Mouse (Mus musculus) forebrain, embryonic 14.5 days (tissue): ENCODE data around the gene Negr1. TPM values are rescaled to one million over a fixed set of nuclear protein-coding genes. Genes with fewer than 3 reads are reported as not detected.

Experiments
- ATAC-seq: fragments of 200-750 bp; cut with Nextera tagmentation; 2 replicates; pipeline ENCODE4 v1.8.0; 2017; ENCODE audit warnings: mild to moderate bottlenecking, moderate library complexity
- DNase-seq: peaks from one replicate; pipeline ENCODE4 v3.0.0-alpha.2; 2015; ENCODE audit warnings: low spot score
- H3K27ac ChIP-seq: fragments of 300-500 bp; sonication (generic); 2 replicates; pipeline ENCODE4 v1.5.1; 2014; ENCODE audit warnings: low read depth, mild to moderate bottlenecking, control low read depth, low read length, moderate library complexity
- H3K27me3 ChIP-seq: fragments of 300-500 bp; sonication (generic); replicated peaks from 2 replicates; pipeline ENCODE4 v1.6.1; 2014; ENCODE audit warnings: low read length, control low read depth, mixed read lengths; ENCODE audit not compliant: control insufficient read depth, insufficient read depth
- H3K36me3 ChIP-seq: fragments of 300-500 bp; sonication (generic); 2 replicates; pipeline ENCODE4 v1.6.1; 2014; ENCODE audit warnings: low read length, control low read depth; ENCODE audit not compliant: control insufficient read depth, insufficient read depth
- H3K4me1 ChIP-seq: fragments of 300-500 bp; sonication (generic); 2 replicates; pipeline ENCODE4 v1.6.1; 2014; ENCODE audit warnings: antibody characterized with exemption, low read length, control low read depth; ENCODE audit not compliant: control insufficient read depth, insufficient read depth
- H3K4me2 ChIP-seq: fragments of 300-500 bp; sonication (generic); 2 replicates; pipeline ENCODE4 v1.6.1; 2014; ENCODE audit warnings: mild to moderate bottlenecking, control low read depth, low read length
- H3K4me3 ChIP-seq: fragments of 300-500 bp; sonication (generic); 2 replicates; pipeline ENCODE4 v1.5.1; 2014; ENCODE audit warnings: low read depth, low read length, control low read depth
- H3K9ac ChIP-seq: fragments of 300-500 bp; sonication (generic); 2 replicates; pipeline ENCODE4 v1.6.1; 2014; ENCODE audit warnings: mild to moderate bottlenecking, low read length, control low read depth, moderate library complexity
- H3K9me3 ChIP-seq: fragments of 300-500 bp; sonication (generic); replicated peaks from 2 replicates; pipeline ENCODE4 v1.6.1; 2016; ENCODE audit warnings: low read length, control low read depth, mixed read lengths; ENCODE audit not compliant: control insufficient read depth
- WGBS: fragments of 180-500 bp; shearing (Covaris S2); extraction: QIAGEN DNeasy Blood & Tissue Kit; methylation state at CpG from one replicate; pipeline ENCODE4 v1.1.7; 2014; 5-methylcytosine and 5-hydroxymethylcytosine counted together
- polyA plus RNA-seq: library from polyadenylated mRNA; unstranded; fragments of >200 nt; fragmentation: Nextera tagmentation; extraction: Ambion mirVana; gene quantifications from 2 replicates; pipeline ENCODE4 v1.2.1, GENCODE M21; 2014

Gene Negr1
- polyA plus RNA-seq, 1 experiment from 2014 or later = 28.3 TPM

- no peak overlapping the region for H3K27ac ChIP-seq
- no peaks in the 10 kb centered on the region for H3K36me3 ChIP-seq
- no peak overlapping the region for H3K4me2 ChIP-seq
- ATAC-seq (no peak; the same call in 1 of the 2 replicates), DNase-seq (no peak)
- H3K27me3 ChIP-seq = no peaks in the 10 kb centered on the region
- no peak overlapping the region for H3K4me3 ChIP-seq
- H3K4me1 ChIP-seq = peaks cover 3% of the 10 kb centered on the region
- WGBS = 40% methylated on average over 6 of the region's 6 CpGs
- H3K9ac ChIP-seq = no peak overlapping the region
- no peaks in the 10 kb centered on the region for H3K9me3 ChIP-seq
Measured at GRCm38 (mm10) chr3:156796061-156796691, 234.6 kb downstream of the Negr1 start.

GRCm38 (mm10) chr3:156799228-156799627 is 237.6 kb downstream of the Negr1 start:
- Histone ChIP-seq H3K4me3 (no peak overlapping the region), H3K9ac (no peak overlapping the region), H3K9me3 (no peaks in the 10 kb centered on the region), H3K27ac (no peak overlapping the region), H3K27me3 (no peaks in the 10 kb centered on the region), H3K4me1 (peaks cover 3% of the 10 kb centered on the region; the same call in 1 of the 2 replicates), H3K36me3 (no peaks in the 10 kb centered on the region), H3K4me2 (no peak overlapping the region)
- ATAC-seq (no peak), DNase-seq (no peak)
- WGBS = 89% methylated on average over 7 of the region's 7 CpGs

- Histone ChIP-seq H3K36me3 (no peaks in the 10 kb centered on the region), H3K9me3 (no peaks in the 10 kb centered on the region), H3K4me3 (no peak overlapping the region), H3K27me3 (no peaks in the 10 kb centered on the region), H3K9ac (no peak overlapping the region), H3K27ac (no peak overlapping the region), H3K4me2 (no peak overlapping the region), H3K4me1 (no peaks in the 10 kb centered on the region)
- no peak for ATAC-seq
- 89% methylated on average over 3 of the region's 3 CpGs for WGBS
- no peak for DNase-seq
Measured at GRCm38 (mm10) chr3:156809836-156810235, 248.2 kb downstream of the Negr1 start.

GRCm38 (mm10) chr3:156816938-156817337 is 255.3 kb downstream of the Negr1 start:
- Histone ChIP-seq H3K9me3 (no peaks in the 10 kb centered on the region), H3K27me3 (no peaks in the 10 kb centered on the region), H3K4me1 (no peaks in the 10 kb centered on the region), H3K4me2 (no peak overlapping the region), H3K4me3 (no peak overlapping the region), H3K27ac (no peak overlapping the region), H3K9ac (no peak overlapping the region), H3K36me3 (no peaks in the 10 kb centered on the region)
- no peak for ATAC-seq
- no peak for DNase-seq

- Histone ChIP-seq H3K4me1 (no peaks in the 10 kb centered on the region), H3K36me3 (no peaks in the 10 kb centered on the region), H3K4me2 (no peak overlapping the region), H3K27me3 (no peaks in the 10 kb centered on the region), H3K27ac (no peak overlapping the region), H3K4me3 (no peak overlapping the region), H3K9ac (no peak overlapping the region), H3K9me3 (no peaks in the 10 kb centered on the region)
- 89% methylated on average over 6 of the region's 6 CpGs for WGBS
- no peak for ATAC-seq
- no peak for DNase-seq
Measured at GRCm38 (mm10) chr3:156817452-156817851, 255.9 kb downstream of the Negr1 start.

- H3K9ac ChIP-seq = no peak overlapping the region
- no peaks in the 10 kb centered on the region for H3K4me1 ChIP-seq
- H3K27me3 ChIP-seq = no peaks in the 10 kb centered on the region
- DNase-seq (no peak), ATAC-seq (0 out of 2 replicates have a peak, but pooled peaks have one; percentile 18)
- 87% methylated on average over 3 of the region's 3 CpGs for WGBS
- H3K27ac ChIP-seq = no peak overlapping the region
- no peak overlapping the region for H3K4me2 ChIP-seq
- H3K4me3 ChIP-seq = no peak overlapping the region
- no peaks in the 10 kb centered on the region for H3K36me3 ChIP-seq
- H3K9me3 ChIP-seq = no peaks in the 10 kb centered on the region
Measured at GRCm38 (mm10) chr3:156823039-156823438, 261.4 kb downstream of the Negr1 start.

- Histone ChIP-seq H3K36me3 (no peaks in the 10 kb centered on the region), H3K27ac (no peak overlapping the region), H3K27me3 (no peaks in the 10 kb centered on the region), H3K4me3 (no peak overlapping the region), H3K4me2 (no peak overlapping the region), H3K9ac (no peak overlapping the region), H3K9me3 (no peaks in the 10 kb centered on the region), H3K4me1 (no peaks in the 10 kb centered on the region)
- 24% methylated on average over 3 of the region's 3 CpGs for WGBS
- peak; percentile 63; the same call in 1 of the 2 replicates for ATAC-seq
- peak; percentile 39 for DNase-seq
Measured at GRCm38 (mm10) chr3:156833920-156834319, 272.3 kb downstream of the Negr1 start.

GRCm38 (mm10) chr3:156838550-156838949 is 277.0 kb downstream of the Negr1 start:
- no peaks in the 10 kb centered on the region for H3K27me3 ChIP-seq
- no peak overlapping the region for H3K27ac ChIP-seq
- ATAC-seq (no peak), DNase-seq (no peak)
- H3K9me3 ChIP-seq = no peaks in the 10 kb centered on the region
- H3K4me2 ChIP-seq = no peak overlapping the region
- no peaks in the 10 kb centered on the region for H3K36me3 ChIP-seq
- H3K9ac ChIP-seq = no peak overlapping the region
- H3K4me1 ChIP-seq = no peaks in the 10 kb centered on the region
- 77% methylated on average over 2 of the region's 2 CpGs for WGBS
- no peak overlapping the region for H3K4me3 ChIP-seq

- Histone ChIP-seq H3K27ac (no peak overlapping the region), H3K4me2 (no peak overlapping the region), H3K4me1 (no peaks in the 10 kb centered on the region), H3K4me3 (no peak overlapping the region), H3K9me3 (no peaks in the 10 kb centered on the region), H3K9ac (no peak overlapping the region), H3K36me3 (no peaks in the 10 kb centered on the region), H3K27me3 (no peaks in the 10 kb centered on the region)
- DNase-seq (no peak), ATAC-seq (no peak)
- 80% methylated on average over 2 of the region's 2 CpGs for WGBS
Measured at GRCm38 (mm10) chr3:156848385-156848784, 286.8 kb downstream of the Negr1 start.
